Mouse (Mus musculus) G1E-ER4 (cell line): ENCODE results near the gene Klrb1f. TPM values are rescaled to one million over a fixed set of nuclear protein-coding genes. Genes with fewer than 3 reads are reported as not detected.

Experiments used
- GATA1 ChIP-seq: IDR thresholded peaks from one replicate; pipeline ENCODE4 v1.8.0; 2012; ENCODE audit warnings: low read length, inconsistent platforms
- polyA plus RNA-seq: library from polyadenylated mRNA; stranded (reverse); fragments of >175 nt; gene quantifications from 2 replicates; pipeline ENCODE4 v1.2.3, GENCODE M21; 2012

Klrb1f gene
- polyA plus RNA-seq, 1 experiment: not detected

DNA sequence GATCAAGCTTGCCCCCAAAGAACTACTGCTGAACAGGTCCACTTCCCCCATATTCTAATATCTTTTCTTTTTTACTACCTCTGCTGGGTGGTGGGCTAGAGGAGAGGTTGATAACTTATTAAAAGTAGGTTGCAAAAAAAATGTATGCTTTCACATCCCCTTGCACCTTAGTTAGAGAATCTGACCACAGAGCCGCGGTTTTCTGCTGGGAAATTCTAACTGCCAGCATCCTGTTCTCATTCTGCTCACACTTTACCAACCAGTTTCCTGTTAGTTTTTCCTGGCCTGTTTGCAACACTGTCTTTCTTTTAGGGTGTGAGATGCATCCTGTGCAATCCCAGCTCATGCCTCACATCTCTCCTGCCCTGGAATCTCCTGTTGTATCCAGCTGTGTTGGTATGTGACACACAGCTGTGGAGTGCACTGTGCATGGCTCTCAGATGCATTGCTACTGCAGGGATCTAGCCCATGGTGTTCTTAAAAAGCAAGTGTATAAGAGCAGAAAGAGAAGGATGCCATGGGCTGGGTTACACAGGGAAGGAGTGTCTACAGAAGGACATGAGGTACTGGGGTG, 8.7 kb upstream of the Klrb1f start:
- no peak for TF ChIP-seq GATA1

- TF ChIP-seq GATA1: no peak
Observed at GRCm38 (mm10) chr6:129041470-129041869, 4.2 kb upstream of the Klrb1f start.

DNA sequence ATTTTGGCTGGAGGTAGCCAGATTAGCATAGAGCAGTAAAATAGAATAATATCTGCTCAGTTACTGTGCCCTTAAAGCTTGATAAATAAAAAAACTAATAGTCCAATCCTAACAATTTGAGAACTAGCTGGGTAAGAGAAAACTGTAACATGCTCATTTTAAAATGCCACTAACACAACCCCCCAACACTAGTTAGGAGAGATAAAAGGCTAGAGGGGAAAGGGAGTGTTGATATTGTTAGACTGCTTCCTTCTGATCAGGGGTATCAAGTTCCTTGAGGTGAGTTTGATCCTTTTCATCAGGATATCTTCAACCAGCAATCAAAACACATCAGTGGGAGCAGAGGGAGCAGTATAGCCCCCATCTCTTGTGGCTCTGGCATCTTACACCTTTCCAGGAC, 3.2 kb upstream of the Klrb1f start:
- TF ChIP-seq GATA1: no peak

GRCm38 (mm10) chr6:129048381-129048780, 2.7 kb downstream of the Klrb1f start:
- TF ChIP-seq GATA1: no peak

GRCm38 (mm10) chr6:129048857-129049473, 3.3 kb downstream of the Klrb1f start:
- TF ChIP-seq GATA1: no peak

- TF ChIP-seq GATA1: no peak
Observed at GRCm38 (mm10) chr6:129049596-129050251, 4.0 kb downstream of the Klrb1f start.

DNA sequence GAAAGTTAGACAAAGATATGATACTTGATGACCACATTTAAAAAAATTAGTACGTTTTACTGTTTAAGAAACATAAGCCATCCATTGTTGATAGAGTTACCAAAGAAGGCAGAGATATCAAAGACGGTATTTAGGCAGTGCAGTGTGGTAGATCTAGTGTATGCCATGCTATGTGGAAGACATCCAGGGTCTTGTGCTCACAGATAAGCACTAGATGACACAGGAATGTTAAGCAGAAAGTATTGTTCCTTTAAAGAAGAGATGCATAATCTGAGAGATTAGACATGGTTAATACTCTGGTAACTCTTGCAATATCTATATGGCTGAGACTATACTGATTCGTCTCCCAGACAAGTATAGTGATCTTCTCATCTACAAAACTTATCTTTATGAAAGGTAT, 5.4 kb downstream of the Klrb1f start:
- no peak for TF ChIP-seq GATA1

DNA sequence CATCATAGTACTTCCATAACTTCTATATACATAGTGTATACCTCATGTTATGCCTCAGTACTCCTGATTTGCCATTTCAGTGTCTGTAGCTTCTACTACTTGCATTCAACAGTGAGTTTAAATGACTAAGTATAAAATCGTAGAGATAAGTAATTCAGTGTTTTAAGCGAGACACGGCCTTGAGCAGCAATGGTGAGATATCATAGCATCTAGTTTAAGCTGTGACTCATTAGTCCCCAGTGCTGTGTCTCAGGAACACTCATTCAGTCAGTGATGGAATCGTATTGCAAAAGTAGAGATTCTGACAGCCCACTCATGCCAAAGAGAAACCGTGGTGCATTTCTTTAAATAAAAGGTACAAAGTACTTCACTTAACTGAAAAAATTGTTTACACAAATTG, 6.0 kb downstream of the Klrb1f start:
- TF ChIP-seq GATA1: no peak

GRCm38 (mm10) chr6:129056237-129056636, 10.5 kb downstream of the Klrb1f start:
- TF ChIP-seq GATA1: no peak

GRCm38 (mm10) chr6:129058013-129058412, 12.3 kb downstream of the Klrb1f start:
- TF ChIP-seq GATA1: no peak

GRCm38 (mm10) chr6:129065407-129065806, 19.7 kb downstream of the Klrb1f start:
- no peak for TF ChIP-seq GATA1

- no peak for TF ChIP-seq GATA1
Observed at GRCm38 (mm10) chr6:129065857-129066256, 20.2 kb downstream of the Klrb1f start.

GRCm38 (mm10) chr6:129066530-129066929, 20.8 kb downstream of the Klrb1f start:
- no peak for TF ChIP-seq GATA1

GRCm38 (mm10) chr6:129066986-129067385, 21.3 kb downstream of the Klrb1f start:
- no peak for TF ChIP-seq GATA1

DNA sequence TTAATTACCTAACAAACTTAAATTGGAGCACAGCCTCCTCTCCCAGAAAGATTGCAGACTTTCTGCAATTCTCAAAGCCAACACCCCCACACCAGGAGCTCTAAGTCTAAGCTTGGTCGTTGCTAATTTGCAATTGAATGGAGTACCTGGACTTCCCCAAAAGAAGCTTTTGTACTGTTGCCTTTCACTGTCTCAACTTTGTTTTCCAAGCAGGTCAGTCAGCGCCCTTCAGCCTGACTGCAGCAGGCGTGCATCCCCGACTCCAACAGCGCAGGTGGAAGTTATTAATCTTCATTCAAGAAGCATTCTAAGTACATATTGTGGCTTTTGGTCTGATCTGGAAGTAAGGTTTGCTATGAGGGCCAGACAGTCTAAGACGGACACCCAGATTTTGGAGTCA, 39.4 kb downstream of the Klrb1f start:
- no peak for TF ChIP-seq GATA1

DNA sequence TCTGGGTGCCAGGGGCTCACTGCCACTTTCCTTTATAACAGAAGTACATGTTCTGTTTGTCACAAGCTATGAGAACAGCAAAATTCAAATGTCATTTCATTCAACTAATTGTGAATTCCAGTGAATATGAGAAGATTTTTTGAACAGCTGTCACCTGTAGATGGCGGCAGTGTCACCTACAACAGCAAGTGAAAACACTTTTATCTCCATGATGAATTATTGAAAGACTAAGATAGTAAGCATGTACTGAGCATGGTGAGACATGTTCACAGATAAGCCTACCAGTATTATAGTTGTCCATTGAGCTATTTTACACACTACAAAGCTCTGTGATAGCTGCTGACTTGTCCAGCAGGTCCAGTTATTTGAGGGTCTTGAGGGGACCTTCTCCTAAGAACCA, 42.5 kb downstream of the Klrb1f start:
- no peak for TF ChIP-seq GATA1

DNA sequence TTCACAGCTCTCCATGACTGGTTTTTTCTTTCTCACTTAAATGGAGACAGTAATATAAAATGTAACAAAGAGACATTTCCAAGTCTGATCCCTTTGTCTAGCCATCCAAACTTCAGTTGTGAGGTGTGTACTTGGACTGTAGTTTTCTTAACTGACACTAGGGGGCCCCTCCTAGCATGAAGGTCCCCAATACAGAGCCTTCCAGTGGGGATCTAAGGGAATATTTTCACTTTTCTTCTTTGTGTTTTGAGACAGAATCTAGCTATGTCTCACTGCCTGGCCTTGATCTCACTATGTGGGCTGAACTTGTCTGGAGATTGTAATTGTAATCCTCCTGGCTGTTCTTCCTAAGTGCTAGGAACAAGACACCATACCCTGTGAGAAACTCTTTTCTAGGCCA, 49.5 kb downstream of the Klrb1f start:
- TF ChIP-seq GATA1: no peak
